Mouse (Mus musculus) forebrain, embryonic 13.5 days (tissue): Measurements from ENCODE around the gene Cib4. TPM values are rescaled to one million over a fixed set of nuclear protein-coding genes. Genes with fewer than 3 reads are reported as not detected.

ENCODE experiments used
- ATAC-seq: fragments of 200-750 bp; cut with Nextera tagmentation; 2 replicates; pipeline ENCODE4 v1.8.0; 2017
- H3K27ac ChIP-seq: fragments of 300-500 bp; sonication (generic); 2 replicates; pipeline ENCODE4 v1.5.1; 2015; ENCODE audit warnings: inconsistent platforms, mild to moderate bottlenecking, moderate library complexity
- H3K27me3 ChIP-seq: fragments of 300-500 bp; sonication (generic); 2 replicates; pipeline ENCODE4 v1.6.1; 2015; ENCODE audit warnings: mild to moderate bottlenecking, inconsistent platforms
- H3K36me3 ChIP-seq: fragments of 300-500 bp; sonication (generic); 2 replicates; pipeline ENCODE4 v1.6.1; 2015; ENCODE audit warnings: mild to moderate bottlenecking, inconsistent platforms; ENCODE audit not compliant: poor library complexity, severe bottlenecking
- H3K4me1 ChIP-seq: fragments of 300-500 bp; sonication (generic); 2 replicates; pipeline ENCODE4 v1.6.1; 2015; ENCODE audit warnings: inconsistent platforms
- H3K4me2 ChIP-seq: fragments of 300-500 bp; sonication (generic); 2 replicates; pipeline ENCODE4 v1.6.1; 2015; ENCODE audit warnings: inconsistent platforms, mild to moderate bottlenecking, moderate library complexity
- H3K4me3 ChIP-seq: fragments of 300-500 bp; sonication (generic); 2 replicates; pipeline ENCODE4 v1.5.1; 2015; ENCODE audit warnings: mild to moderate bottlenecking, inconsistent platforms
- H3K9ac ChIP-seq: fragments of 300-500 bp; sonication (generic); 2 replicates; pipeline ENCODE4 v1.6.1; 2015; ENCODE audit warnings: mild to moderate bottlenecking, inconsistent platforms
- H3K9me3 ChIP-seq: fragments of 300-500 bp; sonication (generic); replicated peaks from 2 replicates; pipeline ENCODE4 v1.6.1; 2016; ENCODE audit warnings: inconsistent platforms
- WGBS: fragments of 180-500 bp; shearing (Covaris S2); methylation state at CpG from one replicate; pipeline ENCODE4 v1.1.7; 2015; 5-methylcytosine and 5-hydroxymethylcytosine counted together
- polyA plus RNA-seq: library from polyadenylated mRNA; unstranded; fragments of >200 nt; fragmentation: Nextera tagmentation; extraction: Ambion mirVana; gene quantifications from 2 replicates; pipeline ENCODE4 v1.2.1, GENCODE M21; 2015

Gene Cib4
- polyA plus RNA-seq, 1 experiment from 2014 or later = not detected

- no peak overlapping the region for H3K27ac ChIP-seq
- no peak overlapping the region for H3K9ac ChIP-seq
- no peak for ATAC-seq
- no peak overlapping the region for H3K4me3 ChIP-seq
- WGBS = 92% methylated on average over 8 of the region's 8 CpGs
- H3K27me3 ChIP-seq = no peaks in the 10 kb centered on the region
- no peaks in the 10 kb centered on the region for H3K36me3 ChIP-seq
- H3K9me3 ChIP-seq = no peaks in the 10 kb centered on the region
- no peak overlapping the region for H3K4me2 ChIP-seq
- H3K4me1 ChIP-seq = no peaks in the 10 kb centered on the region
Observed at GRCm38 (mm10) chr5:30496821-30497220, 48.8 kb downstream of the Cib4 start.

- Histone ChIP-seq H3K4me3 (no peak overlapping the region), H3K27ac (no peak overlapping the region), H3K4me1 (no peaks in the 10 kb centered on the region), H3K27me3 (no peaks in the 10 kb centered on the region), H3K36me3 (no peaks in the 10 kb centered on the region), H3K9ac (no peak overlapping the region), H3K9me3 (no peaks in the 10 kb centered on the region), H3K4me2 (no peak overlapping the region)
- WGBS = 27% methylated on average over 2 of the region's 2 CpGs
- no peak for ATAC-seq
Observed at GRCm38 (mm10) chr5:30495288-30495687, 50.3 kb downstream of the Cib4 start.

GRCm38 (mm10) chr5:30494606-30495005 is 51.0 kb downstream of the Cib4 start:
- no peaks in the 10 kb centered on the region for H3K36me3 ChIP-seq
- WGBS = 91% methylated on average over 7 of the region's 7 CpGs
- H3K9me3 ChIP-seq = no peaks in the 10 kb centered on the region
- H3K4me1 ChIP-seq = no peaks in the 10 kb centered on the region
- no peak overlapping the region for H3K27ac ChIP-seq
- H3K9ac ChIP-seq = no peak overlapping the region
- H3K27me3 ChIP-seq = no peaks in the 10 kb centered on the region
- ATAC-seq = no peak
- no peak overlapping the region for H3K4me2 ChIP-seq
- no peak overlapping the region for H3K4me3 ChIP-seq

GRCm38 (mm10) chr5:30493723-30494122 is 51.9 kb downstream of the Cib4 start:
- Histone ChIP-seq H3K4me1 (no peaks in the 10 kb centered on the region), H3K9me3 (no peaks in the 10 kb centered on the region), H3K27ac (no peak overlapping the region), H3K4me2 (no peak overlapping the region), H3K9ac (no peak overlapping the region), H3K4me3 (no peak overlapping the region), H3K36me3 (no peaks in the 10 kb centered on the region), H3K27me3 (no peaks in the 10 kb centered on the region)
- no peak for ATAC-seq
- 81% methylated on average over 7 of the region's 7 CpGs for WGBS

GRCm38 (mm10) chr5:30490845-30491244 is 54.8 kb downstream of the Cib4 start:
- ATAC-seq = no peak
- H3K27me3 ChIP-seq = no peaks in the 10 kb centered on the region
- no peaks in the 10 kb centered on the region for H3K4me1 ChIP-seq
- no peaks in the 10 kb centered on the region for H3K36me3 ChIP-seq
- no peak overlapping the region for H3K9ac ChIP-seq
- no peaks in the 10 kb centered on the region for H3K9me3 ChIP-seq
- WGBS = 85% methylated on average over 5 of the region's 5 CpGs
- H3K4me2 ChIP-seq = no peak overlapping the region
- no peak overlapping the region for H3K4me3 ChIP-seq
- no peak overlapping the region for H3K27ac ChIP-seq

- Histone ChIP-seq H3K4me1 (no peaks in the 10 kb centered on the region), H3K36me3 (no peaks in the 10 kb centered on the region), H3K27ac (no peak overlapping the region), H3K4me3 (no peak overlapping the region), H3K9me3 (no peaks in the 10 kb centered on the region), H3K4me2 (no peak overlapping the region), H3K27me3 (no peaks in the 10 kb centered on the region), H3K9ac (no peak overlapping the region)
- ATAC-seq = no peak
Observed at GRCm38 (mm10) chr5:30490215-30490614, 55.4 kb downstream of the Cib4 start.

GRCm38 (mm10) chr5:30485136-30485535 is 60.5 kb downstream of the Cib4 start:
- Histone ChIP-seq H3K4me2 (no peak overlapping the region), H3K27ac (no peak overlapping the region), H3K27me3 (no peaks in the 10 kb centered on the region), H3K4me3 (no peak overlapping the region), H3K4me1 (no peaks in the 10 kb centered on the region), H3K9ac (no peak overlapping the region), H3K9me3 (no peaks in the 10 kb centered on the region), H3K36me3 (no peaks in the 10 kb centered on the region)
- ATAC-seq = no peak
- 87% methylated on average over 6 of the region's 6 CpGs for WGBS

- 86% methylated on average over 5 of the region's 5 CpGs for WGBS
- H3K27ac ChIP-seq = no peak overlapping the region
- H3K4me1 ChIP-seq = no peaks in the 10 kb centered on the region
- no peak for ATAC-seq
- H3K27me3 ChIP-seq = no peaks in the 10 kb centered on the region
- no peak overlapping the region for H3K4me3 ChIP-seq
- H3K9me3 ChIP-seq = no peaks in the 10 kb centered on the region
- no peak overlapping the region for H3K9ac ChIP-seq
- H3K36me3 ChIP-seq = no peaks in the 10 kb centered on the region
- no peak overlapping the region for H3K4me2 ChIP-seq
Observed at GRCm38 (mm10) chr5:30484591-30484990, 61.0 kb downstream of the Cib4 start.

- H3K9me3 ChIP-seq = no peaks in the 10 kb centered on the region
- no peak overlapping the region for H3K9ac ChIP-seq
- no peaks in the 10 kb centered on the region for H3K27me3 ChIP-seq
- H3K4me1 ChIP-seq = no peaks in the 10 kb centered on the region
- no peak overlapping the region for H3K4me2 ChIP-seq
- no peak overlapping the region for H3K27ac ChIP-seq
- WGBS = 86% methylated on average over 8 of the region's 8 CpGs
- no peak for ATAC-seq
- no peaks in the 10 kb centered on the region for H3K36me3 ChIP-seq
- no peak overlapping the region for H3K4me3 ChIP-seq
Observed at GRCm38 (mm10) chr5:30483533-30483932, 62.1 kb downstream of the Cib4 start.

- Histone ChIP-seq H3K36me3 (no peaks in the 10 kb centered on the region), H3K9me3 (no peaks in the 10 kb centered on the region), H3K4me2 (no peak overlapping the region), H3K4me1 (no peaks in the 10 kb centered on the region), H3K4me3 (no peak overlapping the region), H3K27ac (no peak overlapping the region), H3K9ac (no peak overlapping the region), H3K27me3 (no peaks in the 10 kb centered on the region)
- 18% methylated on average over 5 of the region's 5 CpGs for WGBS
- ATAC-seq = no peak
Observed at GRCm38 (mm10) chr5:30482319-30482718, 63.3 kb downstream of the Cib4 start.

GRCm38 (mm10) chr5:30476534-30476933 is 69.1 kb downstream of the Cib4 start:
- Histone ChIP-seq H3K4me1 (no peaks in the 10 kb centered on the region), H3K9me3 (no peaks in the 10 kb centered on the region), H3K4me2 (no peak overlapping the region), H3K4me3 (no peak overlapping the region), H3K36me3 (no peaks in the 10 kb centered on the region), H3K27ac (no peak overlapping the region), H3K9ac (no peak overlapping the region), H3K27me3 (no peaks in the 10 kb centered on the region)
- ATAC-seq = no peak
- WGBS = 45% methylated on average over 10 of the region's 10 CpGs

- Histone ChIP-seq H3K4me2 (no peak overlapping the region), H3K27ac (no peak overlapping the region), H3K27me3 (no peaks in the 10 kb centered on the region), H3K4me3 (no peak overlapping the region), H3K9ac (no peak overlapping the region), H3K9me3 (no peaks in the 10 kb centered on the region), H3K36me3 (no peaks in the 10 kb centered on the region), H3K4me1 (peaks cover 4% of the 10 kb centered on the region; the same call in 1 of the 2 replicates)
- WGBS = 79% methylated on average over 5 of the region's 5 CpGs
- no peak for ATAC-seq
Observed at GRCm38 (mm10) chr5:30472148-30472547, 73.5 kb downstream of the Cib4 start.

- Histone ChIP-seq H3K4me2 (no peak overlapping the region), H3K27ac (no peak overlapping the region), H3K4me1 (peaks cover 14% of the 10 kb centered on the region), H3K9me3 (no peaks in the 10 kb centered on the region), H3K27me3 (0 out of 2 replicates have a peak, but pooled peaks cover 9% of the 10 kb centered on the region), H3K36me3 (no peaks in the 10 kb centered on the region), H3K9ac (no peak overlapping the region), H3K4me3 (no peak overlapping the region)
- WGBS = 53% methylated on average over 6 of the region's 6 CpGs
- no peak for ATAC-seq
Observed at GRCm38 (mm10) chr5:30470454-30470853, 75.2 kb downstream of the Cib4 start.
